Mouse (Mus musculus): ENCODE data around the gene Baiap2l2.

DNA sequence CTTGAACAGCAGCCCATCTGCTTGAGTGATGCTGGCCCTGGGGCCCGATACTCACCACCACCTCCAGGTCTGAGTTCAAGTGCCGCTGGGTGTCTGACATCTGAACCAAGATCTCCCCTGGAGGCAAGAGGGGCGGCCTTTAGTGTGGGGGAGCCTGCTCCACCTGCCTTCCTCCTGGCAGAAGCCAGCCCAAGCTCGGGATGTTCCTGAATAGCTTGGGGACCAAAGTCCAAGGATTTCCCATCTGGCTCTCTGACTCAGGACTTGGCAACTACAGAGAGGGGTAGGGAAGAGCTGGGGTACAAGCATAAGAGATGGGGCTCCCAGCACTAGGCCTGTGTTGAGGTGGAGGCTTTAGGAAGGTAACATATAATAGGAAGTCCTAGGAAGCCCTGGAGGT is 2.0 kb downstream of the Baiap2l2 start:
- TF ChIP-seq POLR2A (IDR thresholded peaks at IDR 0.05; ENCODE audit: borderline replicate concordance, extremely low read depth, insufficient read depth, insufficient read length, poor library complexity, severe bottlenecking) (no peak), CTCF (IDR thresholded peaks at IDR 0.05; ENCODE audit: borderline replicate concordance, extremely low read depth, insufficient read depth, insufficient read length) (no peak)
